Mouse (Mus musculus): ENCODE measurements around the gene Hspbap1.

DNA sequence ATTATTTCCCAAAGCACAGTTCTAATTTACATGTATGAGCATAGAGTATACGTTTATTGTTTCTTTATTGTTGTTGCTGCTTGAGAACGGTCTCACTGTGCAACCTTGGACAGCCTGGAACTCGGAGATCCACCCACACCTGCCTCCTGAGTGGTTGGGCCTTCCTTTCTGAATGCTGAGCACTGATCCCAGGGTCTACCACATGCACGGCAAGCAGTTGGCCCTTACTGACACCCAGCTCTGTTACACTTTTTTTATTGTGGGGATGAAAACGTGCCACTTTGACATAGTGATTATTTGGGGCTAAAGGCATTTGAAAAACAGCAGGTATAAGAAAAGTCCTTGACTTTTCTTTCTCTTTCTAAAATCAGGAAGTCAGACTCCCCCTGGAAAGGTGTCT is 11.5 kb downstream of the Hspbap1 start:
- TF ChIP-seq FLI1 (IDR thresholded peaks at IDR 0.05; ENCODE audit: low read length) (no peak), GATA1 (IDR thresholded peaks at IDR 0.05; ENCODE audit: borderline replicate concordance, low read length) (no peak)
